In the genomic region with DNA sequence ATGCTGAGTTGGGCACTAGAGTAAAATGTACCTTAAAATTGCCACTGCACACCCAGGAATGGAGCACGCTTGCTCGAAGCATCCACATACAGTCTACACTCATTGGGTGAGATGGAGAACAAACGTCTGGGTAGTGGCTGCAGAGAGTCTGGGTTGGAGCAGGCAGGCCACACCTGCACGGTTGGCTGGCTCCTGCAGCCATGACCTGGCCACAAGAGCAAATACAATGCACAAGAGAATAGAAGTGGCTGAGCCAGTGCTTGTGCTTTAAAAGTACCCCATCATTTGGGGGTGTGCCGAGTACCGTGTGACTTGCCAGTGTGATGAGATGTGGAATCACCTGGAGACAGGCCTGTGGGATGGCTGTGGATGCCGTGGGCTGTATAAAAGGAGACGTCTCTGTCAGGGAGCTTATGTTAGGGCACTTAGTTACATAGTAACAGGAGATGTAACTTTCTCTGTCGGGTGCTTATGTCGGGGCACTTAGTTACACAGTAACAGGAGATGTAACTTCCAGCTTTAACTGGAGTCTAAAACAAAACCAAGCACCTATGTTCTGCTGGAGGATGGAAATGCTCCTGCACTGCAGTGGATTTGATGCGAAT, we compare ENCODE assay signal across 12 mouse cellular contexts. TPM values are rescaled to one million over a fixed set of nuclear protein-coding genes. Genes with fewer than 3 reads are reported as not detected.
"Had no signal": no experiment of that assay in that cellular context is flagged by ENCODE, and none has a peak within 500 bp of the region (broad histone marks: within the 10 kb centered on the region; RNA-seq: fewer than 3 reads in every experiment).

No protein-coding gene starts in this region.

- H3K9ac ChIP-seq: hindbrain, embryonic 15.5 days; midbrain, embryonic 13.5 days had no signal

- H3K36me3 ChIP-seq: hindbrain, embryonic 15.5 days; limb, embryonic 10.5 days; midbrain, embryonic 13.5 days had no signal

- H3K9me3 ChIP-seq: hindbrain, embryonic 15.5 days; limb, embryonic 10.5 days; midbrain, embryonic 13.5 days had no signal

- DNase-seq: lung, adult 18-20 months; lung, postnatal 36 days; right cerebral cortex, postnatal 14 days; thymus, adult 18-20 months; thymus, postnatal 14 days had no signal

- ATAC-seq: inflammation-experienced regulatory T-cells, adult 6 months; intestine, postnatal 0 days; midbrain, embryonic 13.5 days had no signal

- H3K4me3 ChIP-seq: hindbrain, embryonic 15.5 days; left cerebral cortex, adult 2 months; limb, embryonic 10.5 days; midbrain, embryonic 13.5 days had no signal

- H3K4me2 ChIP-seq: hindbrain, embryonic 15.5 days; midbrain, embryonic 13.5 days had no signal

- H3K27ac ChIP-seq: hindbrain, embryonic 15.5 days; left cerebral cortex, adult 2 months; limb, embryonic 10.5 days; midbrain, embryonic 13.5 days had no signal

RNA-seq across cellular contexts. Expression of gene Gm266, which starts 3.7 kb away (rescaled TPM):
- polyA plus RNA-seq: inflammation-experienced regulatory T-cells, adult 6 months had no signal

RNA-seq across cellular contexts. Expression of gene Tnfaip2, which starts 47.1 kb away (rescaled TPM):
- polyA plus RNA-seq: inflammation-experienced regulatory T-cells, adult 6 months; neural tube, embryonic 14.5 days had no signal
